Mouse (Mus musculus) 3134 (cell line): ENCODE results near the gene Guca1a.

Source experiments
- DNase-seq: peaks from one replicate; pipeline ENCODE4 v3.0.0-alpha.2; 2011; ENCODE audit warnings: low spot score; ENCODE audit not compliant: insufficient read length; ENCODE audit errors: extremely low read depth

Gene Guca1a

DNA sequence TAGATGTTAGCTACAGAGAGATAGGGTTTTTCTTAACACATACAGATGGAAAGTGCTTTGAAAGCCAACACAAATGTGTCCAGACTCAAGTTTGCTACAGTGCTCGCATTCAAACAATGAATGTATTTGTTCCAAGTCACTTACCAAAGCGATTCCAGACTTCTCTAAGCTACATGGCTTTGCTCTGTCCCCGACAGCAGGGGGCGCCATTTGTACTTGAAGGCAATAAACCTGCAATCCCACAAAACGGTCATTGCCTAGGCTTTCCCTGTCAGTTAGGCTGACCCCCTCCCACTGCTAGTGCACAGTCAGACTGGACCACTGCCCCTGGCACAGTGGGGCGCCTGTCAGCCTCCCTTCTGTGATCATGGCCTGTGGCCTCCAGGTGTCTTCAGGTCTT is 40.4 kb downstream of the Guca1a start:
- peak; percentile 48 for DNase-seq

DNA sequence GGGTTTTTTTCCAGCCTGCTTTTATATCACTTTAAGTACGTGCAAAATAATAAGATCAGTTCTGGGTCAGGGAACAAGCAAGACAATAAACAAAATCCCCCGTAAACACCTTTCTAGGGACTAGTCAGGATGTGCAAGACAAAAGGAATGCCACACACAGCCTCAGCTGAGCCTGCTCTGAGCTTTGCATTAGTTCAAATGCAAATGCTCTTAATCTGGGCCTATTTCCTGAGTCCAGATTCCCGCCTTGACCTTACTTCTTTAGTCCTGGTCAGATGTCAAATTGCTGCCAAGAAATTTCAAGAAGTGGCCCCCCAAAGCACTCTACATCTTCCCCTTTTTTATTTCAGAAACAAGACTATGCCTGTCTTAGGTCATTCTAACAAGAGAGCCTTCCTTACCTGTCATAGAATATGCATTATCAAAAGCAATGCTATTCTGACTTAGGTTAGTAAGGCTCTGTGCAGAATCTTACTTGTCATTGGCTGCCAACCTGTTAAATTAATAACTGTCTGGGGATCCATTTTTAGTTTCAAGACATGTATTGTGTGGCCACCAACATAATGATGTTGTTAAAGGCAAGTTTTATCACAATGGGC is 50.6 kb downstream of the Guca1a start:
- DNase-seq, result no peak
